Mouse (Mus musculus) lung, postnatal 25 days (tissue): ENCODE measurements at regions not wholly inside any gene's neighbourhood (a gene's known extent, or its start where the extent isn't known, plus 50 kb on each side); places are given as distances from the start of the nearest gene placed in this dataset.
"Not testable (repeated sequence)": the region's sequence is repeated elsewhere in the genome, so short reads cannot be mapped to it uniquely, and the experiment has no call there.

ENCODE experiments used
- DNase-seq: peaks from one replicate; pipeline ENCODE4 v3.0.0; 2022; ENCODE audit warnings: low spot score

DNA sequence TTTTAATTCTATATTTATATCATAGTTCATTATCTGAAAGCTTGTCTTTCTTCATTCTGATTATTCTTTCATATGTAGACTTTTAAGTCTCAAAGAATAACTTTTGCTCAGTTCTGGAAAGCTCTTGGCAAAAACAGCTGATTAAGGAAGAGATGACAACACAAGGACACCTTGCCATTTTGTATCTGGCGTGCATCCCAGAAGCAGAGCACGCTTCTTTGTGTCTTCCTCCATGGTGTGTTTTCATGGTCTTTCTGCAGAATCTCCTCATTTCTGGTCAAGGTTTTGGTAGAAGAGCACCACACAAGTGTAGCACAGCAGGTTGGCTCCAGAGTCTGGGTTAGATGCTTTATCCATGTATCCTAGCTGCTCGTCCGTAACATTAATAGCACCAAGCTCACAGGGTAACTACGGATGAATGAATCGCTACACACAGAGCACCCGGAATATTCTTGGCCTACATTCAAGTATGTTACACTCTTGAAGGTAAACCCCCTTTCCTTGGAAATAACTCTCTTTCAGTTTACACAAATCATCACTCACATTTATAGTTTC, 148.9 kb upstream of the Ddhd1 start:
- no peak for DNase-seq

GRCm38 (mm10) chr14:45807767-45808166, 149.8 kb upstream of the Ddhd1 start:
- no peak for DNase-seq

GRCm38 (mm10) chr14:45809491-45809890, 151.5 kb upstream of the Ddhd1 start:
- DNase-seq, result no peak

GRCm38 (mm10) chr14:45810101-45810500, 152.2 kb upstream of the Ddhd1 start:
- no peak for DNase-seq

DNA sequence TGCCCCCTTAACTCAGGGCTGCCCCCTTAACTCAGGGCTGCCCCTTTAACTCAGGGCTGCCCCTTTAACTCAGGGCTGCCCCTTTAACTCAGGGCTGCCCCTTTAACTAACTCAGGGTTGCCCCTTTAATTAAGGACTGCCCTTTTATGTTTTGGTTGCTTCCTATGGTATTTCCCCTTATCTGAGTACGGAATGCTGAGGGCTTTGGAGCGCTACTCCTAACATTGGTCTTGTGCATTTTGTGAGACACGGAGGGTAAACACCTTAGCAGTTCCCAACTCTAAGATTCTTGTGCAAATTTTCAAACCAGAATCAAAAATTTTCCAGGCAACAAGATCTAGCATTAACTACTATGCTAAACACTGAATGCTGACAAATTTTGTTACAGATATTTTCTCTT, 152.7 kb upstream of the Ddhd1 start:
- no peak for DNase-seq

DNA sequence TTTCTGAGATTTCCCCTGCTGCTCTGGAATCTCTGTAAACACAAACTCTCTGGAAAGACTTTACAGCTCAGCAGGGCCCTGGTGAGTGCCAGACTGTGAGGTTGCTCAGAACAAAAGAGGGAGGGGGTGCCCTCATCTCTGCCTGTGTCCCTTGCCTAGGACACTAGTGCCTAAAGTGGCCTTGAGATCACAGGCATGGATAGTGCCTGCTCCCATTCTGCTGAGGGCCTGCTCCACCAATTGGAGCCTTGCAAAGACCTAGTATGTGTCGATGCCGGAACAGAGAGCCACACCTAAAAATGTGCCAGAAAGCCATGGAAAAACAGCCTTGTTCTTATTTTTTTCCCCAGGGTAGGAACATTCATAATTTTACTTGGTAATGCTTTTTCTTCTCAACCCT, 157.7 kb upstream of the Ddhd1 start:
- DNase-seq, result no peak

GRCm38 (mm10) chr14:45816611-45817010, 158.7 kb upstream of the Ddhd1 start:
- DNase-seq, result not testable (repeated sequence)

DNA sequence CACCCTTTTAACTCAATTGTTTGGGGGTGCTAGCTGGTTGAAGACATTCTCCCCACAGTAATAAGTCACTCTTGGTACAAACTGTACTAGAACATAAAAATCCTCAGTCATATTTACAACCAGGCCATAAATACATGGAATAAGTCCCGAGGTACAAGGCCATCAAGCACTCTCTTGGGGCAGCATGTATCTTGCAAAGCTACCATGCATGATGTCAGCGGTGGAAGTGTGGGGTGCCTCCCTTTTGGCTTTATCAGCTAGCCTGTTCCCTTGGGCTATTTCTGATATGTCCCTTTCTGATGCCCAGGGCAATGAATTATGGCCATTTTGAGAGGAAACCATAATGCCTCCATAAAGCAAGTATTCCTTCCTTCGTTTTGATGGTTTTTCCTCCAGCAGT, 159.8 kb upstream of the Ddhd1 start:
- no peak for DNase-seq

DNA sequence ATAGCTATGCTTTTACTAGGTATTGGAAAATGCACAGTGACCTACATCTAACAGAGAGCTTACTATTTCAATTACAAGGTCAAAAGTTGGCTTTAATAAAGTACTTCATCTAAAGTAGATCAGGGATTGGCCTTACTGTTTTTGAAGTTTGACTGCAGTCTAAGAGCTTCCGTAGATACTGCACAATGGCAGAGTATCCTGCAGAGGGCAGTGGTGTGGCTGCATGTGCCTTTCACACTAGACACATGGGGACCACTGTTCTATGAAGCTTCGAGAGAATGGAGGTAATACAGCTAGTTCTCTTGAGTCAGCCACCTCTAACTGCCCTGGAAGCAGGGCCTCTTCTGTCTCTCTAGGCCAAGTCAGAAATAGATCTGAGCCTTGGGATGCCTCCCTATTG, 166.7 kb upstream of the Ddhd1 start:
- no peak for DNase-seq

DNA sequence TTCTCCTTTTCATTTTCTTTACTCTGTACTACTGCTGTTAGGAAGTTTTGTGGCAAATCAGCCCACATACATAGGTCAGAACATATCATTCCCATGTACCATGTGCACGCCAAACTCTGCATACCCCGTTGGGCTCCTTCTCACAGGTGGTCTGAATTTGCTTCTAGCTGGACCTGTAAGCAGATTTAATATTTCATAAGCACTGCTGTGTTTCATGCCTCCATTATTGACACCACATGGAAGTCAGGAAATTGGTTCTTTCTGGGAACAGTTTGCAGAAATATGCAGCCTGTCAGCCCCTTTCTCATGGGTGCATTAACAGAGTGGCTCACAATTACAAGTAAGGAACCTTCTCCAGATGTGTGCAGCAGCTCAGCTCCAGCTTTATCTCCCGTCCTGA, 168.1 kb upstream of the Ddhd1 start:
- DNase-seq, result no peak

- no peak for DNase-seq
Observed at GRCm38 (mm10) chr14:45827096-45827495, 169.2 kb upstream of the Ddhd1 start.

DNA sequence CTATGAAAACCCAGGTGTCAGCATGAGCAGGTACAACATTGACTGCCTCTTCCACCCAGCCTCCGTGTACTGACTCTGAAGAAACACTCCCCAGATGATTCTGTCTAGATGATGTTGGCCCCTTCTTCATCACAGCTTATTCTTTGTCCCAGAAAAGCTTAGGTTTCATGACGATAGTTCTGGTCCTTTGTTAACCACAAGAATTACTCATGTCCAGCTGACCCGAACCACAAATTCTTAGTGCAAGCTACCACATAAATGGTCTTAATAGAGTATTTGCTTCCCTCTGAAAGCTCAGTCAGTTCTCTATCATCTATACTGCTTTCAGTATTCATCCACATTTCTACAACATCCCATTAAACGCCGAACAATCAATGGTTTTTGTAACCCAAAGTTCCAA, 172.5 kb upstream of the Ddhd1 start:
- no peak for DNase-seq

DNA sequence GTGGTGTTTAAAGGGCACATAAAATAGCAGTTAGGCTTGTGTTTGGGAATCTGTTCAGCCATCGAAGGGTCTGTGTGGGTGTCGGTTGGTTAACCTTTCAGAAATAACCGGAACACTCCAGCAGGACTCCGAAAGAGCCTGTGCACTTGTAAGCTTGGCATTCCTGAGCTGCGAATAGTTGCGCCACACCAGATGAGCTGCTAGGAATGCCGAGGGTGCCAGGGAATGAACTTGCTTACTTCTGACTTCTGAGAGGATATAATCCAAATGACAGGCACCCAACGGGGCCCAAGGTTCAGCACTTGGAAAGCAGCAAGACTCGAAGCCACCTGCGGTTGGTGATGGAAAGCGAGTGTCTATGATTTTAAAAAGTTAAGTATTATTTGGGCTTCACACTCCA, 179.1 kb upstream of the Ddhd1 start:
- peak; percentile 50 for DNase-seq

GRCm38 (mm10) chr14:45843829-45844228, 185.9 kb upstream of the Ddhd1 start:
- DNase-seq, result no peak

DNA sequence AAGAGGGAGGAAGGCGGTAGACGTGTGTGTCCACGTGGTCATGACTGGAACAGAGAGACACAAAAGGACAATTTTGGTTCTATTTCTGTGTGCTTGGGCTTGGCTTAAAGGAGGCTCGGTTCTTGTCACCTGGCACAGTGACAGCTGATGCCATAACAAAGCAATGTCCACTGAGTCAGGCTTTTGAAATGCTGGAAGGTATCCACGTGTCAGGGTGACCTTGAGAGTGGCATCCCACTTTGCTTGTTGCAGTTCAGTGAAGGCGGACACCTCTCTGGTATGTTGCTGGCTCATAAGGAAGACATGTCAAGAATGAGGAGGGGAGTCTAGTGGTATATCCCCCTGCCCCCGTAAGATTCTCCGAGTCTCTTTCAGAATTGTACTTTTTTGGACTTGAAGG, 192.6 kb upstream of the Ddhd1 start:
- no peak for DNase-seq

- peak; percentile 47 for DNase-seq
Observed at GRCm38 (mm10) chr14:45878428-45878827, 220.5 kb upstream of the Ddhd1 start.

DNA sequence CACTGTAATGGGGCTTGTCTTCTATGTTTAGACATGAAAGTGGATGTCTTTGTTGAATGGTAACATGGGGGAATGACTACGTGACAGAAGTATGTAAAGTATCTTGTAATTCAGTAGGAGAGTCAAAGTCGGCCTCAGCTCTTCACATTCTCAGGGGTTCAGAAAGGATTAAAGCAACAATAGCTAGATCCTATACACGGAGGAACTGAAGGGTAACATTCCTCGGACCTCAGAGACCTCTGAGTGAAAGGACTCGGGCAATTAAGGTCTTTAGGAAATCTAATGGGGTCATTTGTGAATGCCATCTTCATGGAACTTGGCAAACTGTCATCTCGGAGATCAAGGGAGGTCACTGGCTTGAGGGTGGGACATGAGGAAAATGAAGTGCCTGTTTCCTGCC, 262.8 kb upstream of the Ddhd1 start:
- no peak for DNase-seq

- DNase-seq, result no peak
Observed at GRCm38 (mm10) chr14:45943581-45943980, 285.6 kb upstream of the Ddhd1 start.

DNA sequence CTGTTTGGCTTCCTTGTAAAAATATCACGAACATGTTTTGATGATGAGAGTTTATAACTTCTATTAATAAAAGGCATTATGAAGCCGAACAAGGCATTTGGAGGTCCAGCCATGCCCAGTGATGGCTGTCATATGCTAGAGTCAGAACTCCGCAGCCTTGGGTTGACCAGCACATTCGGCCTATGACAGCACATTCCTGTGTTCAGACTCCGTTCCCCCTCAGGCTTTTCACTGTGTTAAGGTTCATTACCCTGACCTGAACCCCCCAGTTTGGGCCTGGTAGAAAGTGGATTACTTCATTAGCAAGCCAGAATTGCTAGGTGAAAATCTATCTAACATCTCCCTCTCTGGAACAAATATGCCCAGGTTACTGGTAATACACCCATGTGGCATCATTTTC, 286.2 kb upstream of the Ddhd1 start:
- DNase-seq, result no peak

DNA sequence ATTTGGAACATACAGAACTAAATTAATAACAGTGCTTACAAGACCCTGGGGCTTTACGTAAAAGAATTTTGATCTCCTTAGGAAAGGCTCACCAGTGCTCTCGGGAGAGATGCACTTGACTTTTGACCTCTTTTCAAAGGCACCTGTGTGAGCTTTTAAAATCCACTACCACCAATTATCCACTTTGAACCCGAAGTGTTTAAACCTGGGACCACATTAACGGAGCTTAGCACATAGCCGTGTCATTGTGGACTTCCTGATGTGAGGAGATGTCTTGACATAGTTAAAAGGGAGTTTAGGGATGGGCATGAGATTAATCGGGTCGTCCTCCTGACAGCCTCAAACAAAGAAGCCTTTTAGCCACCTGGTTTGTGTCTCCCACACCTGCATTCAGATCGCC, 286.6 kb upstream of the Ddhd1 start:
- no peak for DNase-seq

- no peak for DNase-seq
Observed at GRCm38 (mm10) chr14:45956624-45957023, 298.7 kb upstream of the Ddhd1 start.

GRCm38 (mm10) chr14:45962474-45962873, 304.5 kb upstream of the Ddhd1 start:
- no peak for DNase-seq

DNA sequence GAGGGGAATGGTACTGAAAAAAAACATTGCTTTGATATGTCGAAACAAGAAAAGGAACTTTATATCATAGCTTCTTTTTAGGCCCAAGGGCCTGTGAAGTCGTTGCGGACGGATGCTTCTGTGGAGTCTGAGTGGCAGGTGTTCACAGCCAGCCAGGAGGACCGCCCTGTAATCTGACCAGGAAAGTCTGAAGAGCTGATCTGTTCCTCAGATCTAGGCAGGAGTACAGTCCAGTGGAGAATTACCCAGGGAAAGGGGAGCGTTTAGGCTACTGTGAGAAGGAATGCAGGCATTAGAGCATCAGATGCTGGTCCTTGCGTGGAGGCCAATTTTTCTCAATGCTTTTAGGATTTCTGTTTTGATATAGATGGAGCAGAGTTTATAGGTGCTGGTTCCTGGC, 306.1 kb upstream of the Ddhd1 start:
- no peak for DNase-seq

DNA sequence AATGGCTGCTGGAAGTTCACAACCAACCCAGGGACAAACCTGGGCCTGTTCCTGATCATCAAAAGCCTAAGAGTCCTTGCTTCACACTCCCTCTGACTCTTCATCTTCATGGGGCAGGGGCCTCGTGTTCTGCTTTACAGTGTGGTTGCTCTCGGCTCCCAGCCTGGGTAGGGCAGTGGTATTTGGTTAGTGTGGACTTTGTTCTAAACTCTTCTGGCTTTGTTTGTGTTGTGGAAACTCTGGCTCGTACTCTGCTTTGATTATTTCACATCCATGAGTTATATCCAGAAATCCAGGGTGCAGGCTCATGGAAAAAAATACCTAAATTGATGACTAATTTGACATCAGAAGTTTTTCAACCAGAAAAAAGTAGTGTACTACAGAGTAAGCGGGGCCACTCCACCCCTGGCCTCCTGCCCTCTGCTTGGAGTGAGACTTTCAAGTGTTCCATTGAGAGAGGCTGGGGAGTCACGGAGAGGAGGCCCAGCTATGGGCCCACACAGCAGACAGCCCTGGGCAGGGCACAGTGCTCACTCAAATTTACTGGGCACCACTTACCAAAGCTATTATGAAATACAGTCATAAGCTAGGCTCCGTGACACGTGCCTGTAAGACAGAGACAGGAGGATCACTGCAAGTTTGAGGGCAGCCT, 325.4 kb upstream of the Ddhd1 start:
- peak; percentile 82 for DNase-seq
